Comparison of ENCODE assay signal across 8 mouse cellular contexts in the genomic region with DNA sequence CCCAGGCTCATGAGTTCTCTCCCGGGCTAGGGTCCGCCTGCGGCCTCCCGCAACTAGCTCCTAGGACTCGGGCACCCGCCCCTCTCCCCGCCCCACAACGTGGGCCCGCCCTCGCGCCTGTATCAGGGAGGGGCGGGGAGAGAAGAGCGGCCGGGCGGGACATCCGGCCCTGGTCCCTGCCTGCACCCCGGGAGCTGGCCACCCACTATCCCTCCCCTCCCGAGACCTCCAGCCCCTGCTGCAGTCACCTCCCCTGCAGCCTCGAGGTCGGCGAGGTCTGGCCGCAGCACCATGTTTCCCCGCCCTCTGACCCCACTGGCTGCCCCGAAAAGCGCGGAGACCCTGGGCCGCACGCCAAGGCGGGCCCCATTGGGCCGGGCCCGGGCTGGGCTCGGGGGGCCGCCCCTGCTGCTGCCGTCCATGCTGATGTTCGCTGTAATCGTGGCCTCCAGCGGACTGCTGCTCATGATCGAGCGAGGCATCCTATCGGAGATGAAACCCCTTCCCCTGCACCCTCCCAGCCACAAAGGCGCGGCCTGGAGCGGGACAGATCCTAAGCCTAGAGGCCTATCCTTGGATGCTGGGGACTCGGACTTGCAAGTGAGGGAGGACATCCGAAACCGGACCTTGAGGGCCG. TPM values are rescaled to one million over a fixed set of nuclear protein-coding genes. Genes with fewer than 3 reads are reported as not detected.
DNase-seq lines count a peak whose midpoint lies in the region; ATAC-seq and TF ChIP-seq lines count a peak whose summit lies in the region.

A gene (plus strand): TSS at position 136 of the 637 bp plus-strand sequence.

- peak; percentile 91 for DNase-seq in G1E (ENCODE audit: low spot score)
- peak; percentile 91 for DNase-seq in kidney, postnatal 0 days (ENCODE audit: low spot score)
- DNase-seq in lung, postnatal 0 days (ENCODE audit: low spot score), result peak; percentile 86
- peak; percentile 78 for DNase-seq in thymus, postnatal 14 days

- ATAC-seq in G1E (ENCODE audit: extremely low read depth, insufficient number of reproducible peaks, low FRiP score, poor library complexity, severe bottlenecking), result peak; percentile 78; the same call in 1 of the 2 replicates
- peak; percentile 92 for ATAC-seq in heart, embryonic 15.5 days (replicated peaks; ENCODE audit: insufficient number of reproducible peaks, insufficient read depth, low FRiP score, low read depth)
- ATAC-seq in kidney, postnatal 0 days (replicated peaks; ENCODE audit: low FRiP score, low read depth), result peak; percentile 90
- peak; percentile 97 for ATAC-seq in lung, postnatal 0 days

- peak within 1 kb of the TSS; percentile 91 for H3K9ac ChIP-seq in heart, embryonic 15.5 days
- peak within 1 kb of the TSS; percentile 88 for H3K9ac ChIP-seq in kidney, postnatal 0 days (ENCODE audit: low read depth, low read length)
- peak within 1 kb of the TSS; percentile 66 for H3K9ac ChIP-seq in lung, postnatal 0 days (replicated peaks; ENCODE audit: low read depth)

- no peak for TF ChIP-seq CTCF in G1E (IDR thresholded peaks at IDR 0.05; ENCODE audit: low read depth, low read length)
- TF ChIP-seq CTCF in kidney, postnatal 0 days (IDR thresholded peaks at IDR 0.05; ENCODE audit: low read depth), result no peak
- TF ChIP-seq CTCF in lung, postnatal 0 days (IDR thresholded peaks at IDR 0.05), result no peak
- TF ChIP-seq CTCF in olfactory bulb, adult 2 months (IDR thresholded peaks at IDR 0.05; ENCODE audit: insufficient read depth, low read depth, low read length), result no peak

- no peak for TF ChIP-seq POLR2A in olfactory bulb, adult 2 months (IDR thresholded peaks at IDR 0.05; ENCODE audit: insufficient read depth, low read depth, low read length)

- TF ChIP-seq EP300 in lung, postnatal 0 days (IDR thresholded peaks at IDR 0.05), result no peak

- peak within 1 kb of the TSS; percentile 77 for H3K4me3 ChIP-seq in G1E (ENCODE audit: low read depth, low read length)
- peak within 1 kb of the TSS; percentile 90 for H3K4me3 ChIP-seq in brown adipose tissue, adult 24 weeks (ENCODE audit: insufficient read depth, low read depth, low read length)
- H3K4me3 ChIP-seq in erythroblast, embryonic 14.5 days (replicated peaks), result peak within 1 kb of the TSS; percentile 88
- peak within 1 kb of the TSS; percentile 97 for H3K4me3 ChIP-seq in heart, embryonic 15.5 days
- peak within 1 kb of the TSS; percentile 75 for H3K4me3 ChIP-seq in kidney, postnatal 0 days (replicated peaks; ENCODE audit: low read depth, low read length)
- H3K4me3 ChIP-seq in lung, postnatal 0 days (ENCODE audit: low read depth, low read length), result peak within 1 kb of the TSS; percentile 83
- peak within 1 kb of the TSS; percentile 52 for H3K4me3 ChIP-seq in olfactory bulb, adult 2 months (ENCODE audit: insufficient read depth, low read depth, low read length)

- no peaks in the 10 kb centered on the region for H3K27me3 ChIP-seq in G1E (ENCODE audit: insufficient read depth, low read length)
- no peaks in the 10 kb centered on the region for H3K27me3 ChIP-seq in erythroblast, embryonic 14.5 days (ENCODE audit: control insufficient read depth)
- H3K27me3 ChIP-seq in heart, embryonic 15.5 days, result no peaks in the 10 kb centered on the region
- H3K27me3 ChIP-seq in kidney, postnatal 0 days (ENCODE audit: insufficient read depth, low read length), result no peaks in the 10 kb centered on the region
- no peaks in the 10 kb centered on the region for H3K27me3 ChIP-seq in lung, postnatal 0 days (replicated peaks; ENCODE audit: insufficient read depth, low read length)

- H3K27ac ChIP-seq in brown adipose tissue, adult 24 weeks (replicated peaks; ENCODE audit: low read depth, low read length), result no peak within 1 kb of the TSS
- peak within 1 kb of the TSS; percentile 79 for H3K27ac ChIP-seq in heart, embryonic 15.5 days
- H3K27ac ChIP-seq in kidney, postnatal 0 days, result peak within 1 kb of the TSS; percentile 54
- peak within 1 kb of the TSS; percentile 51; the same call in 1 of the 2 replicates for H3K27ac ChIP-seq in lung, postnatal 0 days (ENCODE audit: low read length)
- no peak within 1 kb of the TSS for H3K27ac ChIP-seq in olfactory bulb, adult 2 months (ENCODE audit: insufficient read depth, low read depth, low read length)

- peaks cover 68% of the 10 kb centered on the region for H3K36me3 ChIP-seq in G1E (replicated peaks)
- peaks cover 40% of the 10 kb centered on the region for H3K36me3 ChIP-seq in erythroblast, embryonic 14.5 days (ENCODE audit: control insufficient read depth)
- 0 out of 2 replicates have a peak, but pooled peaks cover 7% of the 10 kb centered on the region for H3K36me3 ChIP-seq in heart, embryonic 15.5 days
- H3K36me3 ChIP-seq in kidney, postnatal 0 days (ENCODE audit: insufficient read depth, low read length), result 0 out of 2 replicates have a peak, but pooled peaks cover 11% of the 10 kb centered on the region
- H3K36me3 ChIP-seq in lung, postnatal 0 days (ENCODE audit: insufficient read depth, low read length), result peaks cover 5% of the 10 kb centered on the region; the same call in 1 of the 2 replicates

- no peaks in the 10 kb centered on the region for H3K9me3 ChIP-seq in G1E (replicated peaks)
- no peaks in the 10 kb centered on the region for H3K9me3 ChIP-seq in erythroblast, embryonic 14.5 days (ENCODE audit: control insufficient read depth, low read length)
- H3K9me3 ChIP-seq in heart, embryonic 15.5 days (replicated peaks), result no peaks in the 10 kb centered on the region
- no peaks in the 10 kb centered on the region for H3K9me3 ChIP-seq in kidney, postnatal 0 days (replicated peaks; ENCODE audit: low read length)
- H3K9me3 ChIP-seq in lung, postnatal 0 days (ENCODE audit: low read length), result no peaks in the 10 kb centered on the region

- H3K4me2 ChIP-seq in heart, embryonic 15.5 days, result peak within 1 kb of the TSS; percentile 97
- peak within 1 kb of the TSS; percentile 94 for H3K4me2 ChIP-seq in kidney, postnatal 0 days (ENCODE audit: low read length)
- peak within 1 kb of the TSS; percentile 97 for H3K4me2 ChIP-seq in lung, postnatal 0 days (replicated peaks; ENCODE audit: low read depth, low read length)

- under 1% methylated on average over 46 of the region's 47 CpGs for WGBS in heart, embryonic 15.5 days
- WGBS in kidney, postnatal 0 days, result under 1% methylated on average over 39 of the region's 47 CpGs
- WGBS in lung, postnatal 0 days, result under 1% methylated on average over 35 of the region's 47 CpGs
- 18% methylated on average over 46 of the region's 47 CpGs for WGBS in olfactory bulb, adult 2 months

- H3K4me1 ChIP-seq in G1E (ENCODE audit: insufficient read depth, low read depth, low read length), result peaks cover 38% of the 10 kb centered on the region
- 0 out of 2 replicates have a peak, but pooled peaks cover 4% of the 10 kb centered on the region for H3K4me1 ChIP-seq in brown adipose tissue, adult 24 weeks (ENCODE audit: control insufficient read depth, insufficient read depth, insufficient read length, low read length)
- H3K4me1 ChIP-seq in erythroblast, embryonic 14.5 days (ENCODE audit: control insufficient read depth), result peaks cover 30% of the 10 kb centered on the region
- peaks cover 24% of the 10 kb centered on the region for H3K4me1 ChIP-seq in heart, embryonic 15.5 days (replicated peaks)
- peaks cover 6% of the 10 kb centered on the region for H3K4me1 ChIP-seq in kidney, postnatal 0 days (replicated peaks; ENCODE audit: insufficient read depth, low read length)
- peaks cover 11% of the 10 kb centered on the region; the same call in 1 of the 2 replicates for H3K4me1 ChIP-seq in lung, postnatal 0 days (ENCODE audit: insufficient read depth, low read depth, low read length)
- H3K4me1 ChIP-seq in olfactory bulb, adult 2 months (ENCODE audit: control insufficient read depth, insufficient read depth, low read length), result peaks cover 27% of the 10 kb centered on the region

RNA-seq across cellular contexts. Expression of the gene that starts here (rescaled TPM):
- total RNA-seq in G1E (2014; fragmentation: Nextera tagmentation) (2.5 and 4.3 TPM in 2 replicates), G1E (2017) (1.2 and 1.3 TPM in 2 replicates)
- 4.9 and 7.0 TPM in 2 replicates for polyA plus RNA-seq in G1E (2012)
- polyA plus RNA-seq in brown adipose tissue, adult 24 weeks (2012; ENCODE audit: insufficient read depth, insufficient read length, missing spikeins), result 4.2 and 4.7 TPM in 2 replicates
- 0.14 and 0.15 TPM in 2 replicates for polyA plus RNA-seq in erythroblast, embryonic 14.5 days (2012)
- 16.5 and 20.5 TPM in 2 replicates for polyA plus RNA-seq in heart, embryonic 15.5 days (2015; fragmentation: Nextera tagmentation; extraction: Ambion mirVana)
- 23.9 and 25.1 TPM in 2 replicates for polyA plus RNA-seq in kidney, postnatal 0 days (2015; fragmentation: Nextera tagmentation; extraction: Ambion mirVana)
- 20.8 and 22.0 TPM in 2 replicates for polyA plus RNA-seq in lung, postnatal 0 days (2015; fragmentation: Nextera tagmentation; extraction: Ambion mirVana)
- not detected in 2 replicates for polyA plus RNA-seq in olfactory bulb, adult 2 months (2012; ENCODE audit: insufficient read depth, insufficient read length, low replicate concordance, missing spikeins)

Comparison
In these comparisons a context has a peak if more than half of its experiments do, and no peak if none do; other contexts are left out.
1. H3K27ac ChIP-seq: peak in heart, embryonic 15.5 days (single experiment), kidney, postnatal 0 days (single experiment) and lung, postnatal 0 days (single experiment); none in brown adipose tissue, adult 24 weeks (single experiment) and olfactory bulb, adult 2 months (single experiment).
2. Peak in every context shown above with its lines, with median percentiles within 50 percentile points of each other: ATAC-seq, DNase-seq, H3K4me3 ChIP-seq, H3K4me2 ChIP-seq and H3K9ac ChIP-seq.